Mouse (Mus musculus) testis, postnatal 10 days (tissue): ENCODE results near the gene Fsd1l.
A peak's percentile ranks its signal among the peaks of the same experiment; 100 is the strongest.

Source experiments
- DNase-seq: peaks from one replicate; pipeline ENCODE4 v3.0.0; 2021; ENCODE audit warnings: low spot score

Fsd1l gene

DNA sequence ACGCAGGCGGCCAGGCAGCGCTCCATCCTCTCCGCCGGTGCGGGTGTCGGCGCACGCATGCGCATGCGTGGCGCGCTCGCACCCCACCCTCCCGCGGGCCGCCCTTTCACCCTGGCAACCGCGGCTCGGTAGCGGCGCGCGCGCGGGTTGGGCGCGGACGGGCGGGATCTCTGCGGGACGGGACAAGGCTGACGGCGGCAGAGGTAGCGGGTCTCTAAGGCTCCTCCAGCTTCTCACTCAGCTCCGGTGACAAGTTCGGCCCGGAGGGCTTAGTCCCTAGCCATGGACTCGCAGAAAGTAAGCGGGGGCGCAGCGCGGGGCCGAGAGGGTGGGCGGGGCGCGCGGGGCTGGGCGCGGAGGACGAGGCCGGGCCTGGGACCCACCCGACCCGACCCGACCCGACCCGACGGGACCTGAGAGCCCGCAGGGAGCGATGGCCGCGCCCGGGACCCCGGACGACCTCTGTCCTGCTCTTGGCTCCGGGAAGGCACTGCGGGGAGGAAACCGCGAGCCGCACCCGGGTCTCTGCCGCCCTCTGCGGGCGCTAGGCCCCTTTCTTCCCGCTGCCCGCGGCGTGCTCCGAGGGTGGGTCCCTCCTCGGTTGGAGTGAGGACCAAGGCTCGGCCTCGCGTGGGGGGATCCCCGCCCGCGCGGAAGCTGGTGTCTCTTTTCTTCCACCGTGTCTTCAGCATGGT, at the start of gene Fsd1l:
Fsd1l (plus strand) TSS at position 156 of the 695 bp plus-strand sequence.
- DNase-seq: peak; percentile 84

DNA sequence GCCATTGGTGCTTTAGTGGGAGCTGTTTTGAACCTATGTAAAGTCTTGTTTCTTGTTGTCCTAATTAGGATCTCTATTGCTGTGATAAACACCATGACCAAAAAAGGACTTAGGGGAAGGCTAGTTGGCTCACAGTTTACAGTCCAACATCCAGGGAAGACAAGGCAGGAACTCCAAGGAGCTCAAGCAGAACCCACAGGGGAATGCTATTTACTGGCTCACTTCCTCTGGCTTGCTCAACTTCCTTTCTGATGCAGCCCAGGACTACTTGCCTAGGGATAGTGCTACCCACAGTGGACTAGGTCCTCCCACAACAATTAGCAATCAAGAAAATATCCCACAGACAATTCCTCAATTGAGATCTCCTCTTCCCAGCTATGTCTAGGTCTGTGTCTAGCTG, 43.6 kb upstream of the Fsd1l start:
- no peak for DNase-seq

DNA sequence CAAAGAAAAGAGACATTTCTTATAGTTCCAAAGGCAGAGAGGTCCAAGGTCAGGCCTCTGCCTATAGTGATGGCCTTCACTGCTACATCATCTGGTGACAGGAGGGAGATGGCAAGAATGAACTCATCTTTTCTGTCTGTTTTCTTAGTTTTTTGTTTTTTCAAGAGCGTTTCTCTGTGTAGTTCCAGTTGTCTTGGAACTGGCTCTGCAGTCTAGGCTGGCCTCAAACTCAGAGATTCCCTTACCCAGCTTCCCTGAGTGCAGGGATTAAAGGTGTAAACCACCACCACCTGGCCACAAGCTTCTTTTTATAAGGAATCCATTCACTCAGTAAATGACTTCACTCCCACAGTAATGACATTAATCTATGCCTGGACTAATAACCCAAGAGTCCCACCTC, 42.3 kb upstream of the Fsd1l start:
- no peak for DNase-seq

DNA sequence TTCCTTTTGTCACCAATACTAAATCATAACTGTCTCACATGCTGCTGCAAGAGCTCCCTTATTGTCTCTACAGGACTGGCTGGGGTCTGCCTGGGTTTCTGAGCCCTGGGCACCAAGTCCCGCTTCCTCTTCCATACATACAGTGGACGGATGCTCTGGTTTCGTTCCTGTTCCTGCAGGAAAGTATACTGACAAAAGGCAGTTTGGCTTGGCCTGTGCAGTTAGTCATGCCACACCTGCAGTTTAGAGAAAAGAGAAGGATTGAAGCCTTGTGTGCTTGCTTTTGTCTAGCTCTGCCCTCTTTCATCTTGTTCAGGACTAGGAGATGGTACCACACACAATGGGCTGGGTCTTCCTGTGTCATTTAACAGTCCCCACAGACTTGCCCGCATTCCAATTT, 41.8 kb upstream of the Fsd1l start:
- DNase-seq: no peak

DNA sequence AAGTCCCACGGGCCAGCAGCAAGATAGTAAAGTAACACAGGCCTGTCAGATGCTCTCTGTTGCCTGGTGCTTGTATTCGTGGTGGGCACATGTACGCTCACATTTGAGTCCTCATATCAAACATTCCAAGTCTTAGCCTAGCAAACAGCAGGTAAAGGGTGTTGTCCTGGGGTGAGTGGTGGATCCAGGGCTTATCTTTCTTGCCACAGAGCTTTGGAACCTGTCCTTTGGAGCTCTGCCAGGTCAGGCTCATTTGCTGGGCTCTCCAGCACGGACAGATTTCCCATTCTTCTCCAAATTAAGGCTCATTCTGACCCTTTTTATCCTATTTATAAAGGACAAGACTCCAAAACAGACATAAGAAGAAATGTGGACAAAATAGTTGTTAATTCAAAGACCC, 41.1 kb upstream of the Fsd1l start:
- no peak for DNase-seq

DNA sequence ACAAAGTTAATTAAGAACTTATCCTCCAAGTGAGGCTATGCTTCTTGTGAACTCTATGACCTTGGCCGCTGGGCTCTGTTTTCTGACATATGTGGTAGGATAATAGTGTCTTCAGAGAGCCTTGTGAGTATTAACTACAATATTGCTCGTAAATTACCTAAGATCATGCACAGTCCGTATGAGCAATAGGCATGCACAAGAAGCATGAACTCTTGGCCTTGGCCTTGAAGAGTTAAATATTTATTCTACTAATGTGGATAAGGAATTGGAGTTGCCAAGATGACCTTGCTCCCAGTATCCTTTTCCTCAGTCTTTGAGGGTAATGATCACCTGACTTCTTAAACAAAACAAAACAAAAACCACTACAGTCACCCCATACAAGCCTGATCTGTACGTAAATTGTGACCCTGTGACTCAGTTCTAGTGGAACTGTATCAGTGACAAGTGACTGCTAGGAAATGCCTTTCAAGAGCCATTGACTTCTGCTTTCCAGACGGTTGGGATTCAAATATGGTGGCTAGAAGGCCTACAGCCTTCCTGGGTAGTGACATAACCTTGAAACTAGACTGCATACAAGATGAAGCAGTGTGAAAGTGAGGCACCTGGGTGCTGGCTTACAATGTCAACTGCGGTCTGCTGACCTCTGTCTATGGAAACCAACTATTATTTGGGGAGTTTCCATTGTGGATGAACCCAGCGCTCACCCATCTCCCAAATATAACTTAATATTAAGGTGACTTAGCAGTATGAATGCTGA, 40.4 kb upstream of the Fsd1l start:
- no peak for DNase-seq

DNA sequence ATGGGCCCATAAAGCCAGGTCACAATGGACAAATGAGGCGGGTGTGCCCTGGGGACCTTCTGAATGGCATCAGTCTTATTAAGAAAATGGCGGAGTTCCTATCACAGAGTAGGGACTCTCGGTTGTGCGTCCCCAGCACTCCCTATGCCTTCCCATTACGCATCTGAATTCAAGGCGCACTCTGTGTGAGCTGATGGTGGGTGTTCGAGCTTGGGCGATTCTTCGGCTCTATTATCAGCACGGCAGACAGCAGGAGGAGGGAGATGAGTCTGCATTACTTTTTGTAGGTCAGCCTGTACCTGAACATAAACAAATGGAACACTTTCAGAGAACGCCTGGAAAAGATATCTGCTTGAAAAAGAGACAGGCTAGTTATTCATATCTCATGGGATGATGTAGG, 39.7 kb upstream of the Fsd1l start:
- DNase-seq: no peak

DNA sequence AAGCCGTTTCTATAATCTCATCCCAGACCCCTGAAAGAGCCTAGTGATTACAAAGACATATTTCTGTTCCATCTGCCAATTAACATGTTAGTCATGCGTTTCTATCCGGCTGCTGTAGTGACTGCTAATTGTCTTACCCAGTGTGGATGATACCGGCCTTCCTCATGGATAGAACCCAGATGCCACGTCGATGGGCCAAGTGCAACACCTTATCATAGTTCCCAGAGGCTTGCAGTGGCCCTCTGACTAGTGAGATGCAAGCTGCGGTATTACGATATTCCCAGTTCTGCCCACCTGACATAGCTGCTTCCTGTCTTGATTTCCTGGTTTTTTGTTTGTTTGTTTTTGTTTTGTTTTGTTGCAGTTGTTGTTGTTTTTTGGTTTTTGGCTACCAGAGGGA, 39.3 kb upstream of the Fsd1l start:
- no peak for DNase-seq

DNA sequence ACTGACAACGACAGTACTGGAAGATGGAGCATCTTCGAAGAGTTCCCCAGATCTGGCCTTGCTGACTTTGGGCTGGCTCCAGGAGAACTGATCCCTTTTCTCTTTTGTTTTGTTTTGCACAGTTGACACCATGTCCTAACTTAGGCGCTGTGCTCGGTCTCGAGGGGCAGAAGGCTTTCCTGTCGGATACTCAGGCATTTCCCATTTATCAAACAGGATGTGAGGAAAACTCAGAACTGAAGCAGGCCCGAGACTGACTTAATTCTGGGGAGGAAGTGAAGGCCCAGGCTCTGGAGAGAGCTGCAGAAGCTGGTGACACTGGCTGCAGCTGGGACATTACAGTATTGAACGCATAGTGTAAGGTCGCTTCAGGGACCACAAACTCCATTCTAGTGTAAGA, 38.9 kb upstream of the Fsd1l start:
- DNase-seq: no peak

DNA sequence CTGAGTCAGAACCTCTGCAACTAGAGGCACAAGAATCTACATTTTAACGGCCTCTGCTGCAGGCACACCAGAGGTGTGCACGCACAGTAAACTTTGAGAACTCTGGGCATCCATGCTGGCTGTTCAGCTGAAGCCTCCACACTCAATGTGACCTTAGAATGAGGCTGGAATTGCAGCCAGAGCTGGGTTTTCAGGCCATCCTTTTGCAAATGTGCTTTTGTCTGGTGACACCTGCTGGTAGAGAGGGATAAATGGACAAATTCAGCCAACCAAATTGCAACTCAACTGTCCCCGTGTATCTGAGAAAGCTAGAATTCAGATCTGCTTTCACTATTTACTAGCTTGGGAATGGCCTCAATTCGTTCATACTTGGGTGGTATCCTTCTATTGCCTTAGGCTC, 37.1 kb upstream of the Fsd1l start:
- DNase-seq: no peak

DNA sequence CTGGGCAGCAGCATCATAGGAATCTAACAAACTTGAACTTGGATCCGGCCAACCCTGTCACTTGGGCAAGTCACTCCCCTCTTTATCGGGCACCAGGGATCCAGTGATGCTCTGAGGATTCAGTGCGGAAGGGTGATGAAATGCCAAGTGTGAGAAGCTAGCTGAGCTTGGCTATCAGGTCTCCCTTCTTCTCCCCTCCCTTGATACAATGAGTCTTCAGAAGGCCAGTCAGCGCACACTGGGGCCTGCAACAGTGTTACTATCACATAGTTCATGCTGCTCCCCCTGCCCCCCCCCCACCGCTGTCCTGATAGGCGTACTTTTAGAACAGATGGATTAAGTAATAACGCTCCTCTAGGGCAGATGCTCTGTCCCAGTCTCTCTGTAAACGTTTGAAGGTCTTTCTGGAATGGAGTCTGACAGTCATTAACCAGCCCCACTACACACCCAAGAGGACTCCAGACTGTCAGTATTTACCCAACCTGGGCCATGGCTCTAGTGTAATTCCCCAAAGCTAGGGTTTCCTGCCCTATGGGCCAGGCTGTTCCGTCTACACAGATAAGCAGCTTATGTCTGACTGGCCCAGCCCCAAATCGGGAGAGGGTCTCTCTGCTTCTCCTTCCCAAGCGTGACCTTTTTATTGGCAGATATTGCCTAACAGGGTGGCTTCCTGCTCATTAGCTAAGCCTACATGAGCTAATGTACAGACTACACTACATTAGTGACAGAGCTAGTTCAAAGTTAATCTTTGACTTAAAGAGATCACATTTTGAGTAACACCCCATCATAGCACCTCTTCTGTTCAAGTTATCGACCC, 35.8 kb upstream of the Fsd1l start:
- no peak for DNase-seq

DNA sequence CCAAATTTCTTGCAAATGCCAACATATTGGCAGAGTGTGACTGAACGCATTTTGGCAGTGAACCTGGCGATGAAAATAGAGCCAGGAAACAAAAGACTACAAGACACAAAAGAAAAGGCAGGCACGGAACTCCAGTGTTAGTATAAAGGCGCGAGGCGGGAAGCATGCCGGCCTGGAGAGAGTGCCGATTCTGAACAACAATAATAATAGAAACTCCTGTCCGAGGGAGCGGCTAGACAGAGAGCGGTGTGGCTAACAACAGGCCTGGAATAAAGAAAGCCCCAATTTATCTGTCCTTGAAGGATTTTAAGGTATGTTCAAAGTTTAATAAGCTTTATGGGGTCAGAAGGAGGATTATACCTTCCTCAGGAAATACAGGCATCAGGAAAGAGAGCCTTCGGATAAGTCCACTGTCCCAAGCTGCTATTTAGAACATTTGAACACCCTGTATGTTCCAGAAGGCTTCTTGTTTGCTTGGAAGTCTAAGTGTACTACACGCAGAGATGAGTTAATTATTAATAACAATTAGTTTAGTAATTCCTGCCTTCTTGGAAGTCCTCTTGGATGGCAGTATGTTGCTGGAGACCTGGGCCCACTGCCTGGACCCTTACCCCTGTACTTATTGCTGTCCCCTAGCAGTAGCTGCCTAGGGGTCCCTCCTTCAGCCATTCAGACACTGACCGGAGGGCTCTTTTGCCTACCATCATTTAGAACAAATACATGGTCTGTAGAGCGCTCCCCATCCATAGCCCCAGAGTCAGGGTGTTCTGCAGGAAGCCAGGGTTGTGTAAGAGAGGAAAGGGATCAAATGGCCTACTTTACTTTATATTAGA, 35.0 kb upstream of the Fsd1l start:
- no peak for DNase-seq

DNA sequence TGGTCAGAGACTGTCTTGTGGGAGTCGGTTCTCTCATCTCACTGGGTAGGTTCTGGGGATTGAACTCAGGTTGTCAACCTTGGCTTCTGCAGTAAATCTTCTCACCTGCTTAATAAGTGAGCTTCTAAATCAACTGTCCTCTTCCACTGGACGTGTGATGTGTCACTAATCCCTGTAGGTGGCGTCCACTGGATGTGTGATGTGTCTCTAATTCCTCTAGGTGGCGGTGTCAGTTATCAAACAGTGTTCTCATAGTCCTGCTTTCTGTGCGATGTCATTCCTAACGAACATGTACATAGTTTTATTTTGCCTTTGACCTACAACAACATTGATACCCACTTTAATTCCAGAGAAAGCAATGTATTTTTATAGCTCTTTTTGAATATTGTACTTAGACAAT, 30.8 kb upstream of the Fsd1l start:
- no peak for DNase-seq

DNA sequence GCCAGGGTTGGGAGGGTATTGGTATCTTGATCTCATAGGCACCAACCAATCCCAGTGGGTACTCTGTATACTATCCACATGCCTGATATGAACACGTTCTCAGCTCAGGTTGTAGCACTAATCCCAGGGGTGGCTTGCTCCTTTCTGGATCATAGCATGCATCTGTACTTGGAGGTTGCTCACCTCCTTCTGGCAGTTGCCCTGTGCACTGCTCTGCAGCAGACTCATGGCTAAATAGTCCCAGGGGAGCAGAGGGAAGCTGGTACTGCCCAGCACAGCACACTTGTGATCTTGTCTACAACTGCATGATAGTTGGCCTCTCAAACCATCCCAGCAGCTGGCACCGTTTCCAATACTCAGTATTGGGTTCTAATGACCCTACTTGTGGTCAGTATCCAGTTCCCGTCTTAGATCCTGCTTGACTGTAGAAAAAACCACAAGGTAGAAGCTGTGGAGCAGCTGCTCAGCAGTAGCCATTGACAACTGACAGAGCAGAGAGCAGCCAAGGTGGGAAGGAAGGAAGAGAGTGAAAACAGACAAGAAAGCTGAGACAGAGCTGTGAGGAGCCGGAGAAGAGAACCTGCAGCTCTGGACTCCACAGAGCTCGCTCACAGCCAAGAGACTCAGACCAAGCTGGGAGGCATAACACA, 16.6 kb upstream of the Fsd1l start:
- DNase-seq: no peak

DNA sequence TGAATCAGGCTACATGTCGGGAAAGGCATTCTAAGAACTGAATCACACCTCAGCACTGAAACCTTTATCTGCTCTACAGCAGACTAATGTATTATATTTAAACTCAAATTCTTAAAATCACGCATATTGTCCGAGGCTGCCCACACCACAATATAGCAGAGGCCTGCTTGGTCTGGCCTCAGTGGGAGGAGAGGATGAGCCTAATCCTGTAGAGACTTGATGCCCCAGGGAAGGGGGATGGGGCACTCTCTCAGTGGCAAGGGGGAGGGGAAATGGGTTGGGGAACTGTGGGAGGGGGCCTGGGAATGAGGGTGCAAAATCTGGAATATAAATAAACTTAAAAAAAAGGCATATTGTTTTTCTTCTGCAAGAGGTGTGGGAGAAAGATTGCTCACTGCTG, 13.3 kb upstream of the Fsd1l start:
- no peak for DNase-seq

DNA sequence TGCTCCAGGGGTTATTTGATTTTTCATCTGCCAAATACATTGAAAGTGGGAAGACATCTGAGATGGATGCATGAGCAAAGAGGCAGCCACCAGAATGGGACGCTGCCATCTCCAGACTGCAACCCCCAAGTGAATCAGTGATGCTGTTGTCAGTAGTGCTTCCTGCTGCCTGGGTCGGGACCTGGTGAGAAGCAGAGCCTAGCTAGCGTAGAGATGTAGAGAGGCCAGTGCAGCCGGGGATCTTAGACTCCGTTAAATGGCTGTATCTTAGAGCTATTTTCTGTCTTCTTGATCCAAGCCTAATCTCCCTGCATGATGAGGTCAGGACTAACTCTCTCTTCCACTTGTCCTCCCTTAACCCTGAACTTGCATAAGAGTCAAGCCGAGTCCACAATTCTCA, 11.2 kb upstream of the Fsd1l start:
- no peak for DNase-seq

DNA sequence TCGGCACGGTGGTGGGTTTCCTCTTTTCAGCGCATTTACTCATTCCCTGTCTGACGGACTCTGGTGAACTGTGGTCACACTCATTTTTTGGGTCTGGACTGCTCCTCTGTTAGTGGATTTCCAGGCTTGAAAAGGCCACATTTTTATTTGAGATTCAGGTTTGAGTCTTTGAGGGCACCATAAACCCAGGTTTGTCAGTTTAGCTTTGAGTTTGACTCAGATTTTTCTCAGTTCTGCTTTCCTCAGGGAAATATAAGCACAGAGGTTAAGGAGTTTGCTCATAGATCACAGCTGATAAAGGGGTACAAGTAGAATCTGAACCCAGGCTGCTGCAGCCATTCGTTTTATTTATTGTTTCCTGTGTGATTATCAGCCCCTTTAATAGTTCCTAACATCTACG, 10.2 kb upstream of the Fsd1l start:
- DNase-seq: no peak

DNA sequence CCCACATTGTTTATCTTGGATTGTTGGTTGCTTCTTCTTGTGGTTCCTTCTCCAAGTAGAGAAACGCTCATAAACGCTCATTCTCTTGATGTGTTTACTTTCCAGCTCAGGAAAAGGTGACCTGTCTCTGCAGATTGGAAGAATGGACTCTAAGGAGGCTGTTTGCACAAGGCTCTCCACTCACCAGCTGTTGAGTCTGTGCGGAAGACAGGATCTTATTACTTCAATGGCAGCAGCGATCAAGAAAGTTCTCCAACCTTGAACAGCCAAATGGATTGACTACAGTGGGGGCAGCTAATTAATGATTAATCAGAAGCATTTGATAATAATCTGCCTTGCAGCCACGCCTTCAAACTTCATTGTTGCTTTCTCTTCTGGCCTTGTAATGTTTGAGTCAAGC, 9.8 kb upstream of the Fsd1l start:
- DNase-seq: no peak

DNA sequence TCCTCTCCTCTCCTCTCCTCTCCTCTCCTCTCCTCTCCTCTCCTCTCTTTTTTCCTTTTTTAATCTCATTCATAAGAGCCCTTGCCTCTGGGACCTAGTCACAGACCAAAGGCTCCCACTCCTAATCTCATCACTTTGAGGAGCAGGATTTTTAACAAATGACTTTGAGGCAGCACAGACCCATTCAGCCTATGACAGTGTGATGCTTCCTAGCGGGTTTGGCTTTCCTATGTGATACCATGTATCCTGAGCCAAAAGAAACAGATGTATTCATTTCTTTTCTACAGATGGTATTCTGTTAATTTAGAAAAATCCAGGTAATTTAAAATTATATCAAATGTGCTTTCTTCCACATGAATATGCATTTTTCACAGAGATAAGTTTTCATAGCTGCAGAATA, 7.6 kb upstream of the Fsd1l start:
- DNase-seq: no peak

DNA sequence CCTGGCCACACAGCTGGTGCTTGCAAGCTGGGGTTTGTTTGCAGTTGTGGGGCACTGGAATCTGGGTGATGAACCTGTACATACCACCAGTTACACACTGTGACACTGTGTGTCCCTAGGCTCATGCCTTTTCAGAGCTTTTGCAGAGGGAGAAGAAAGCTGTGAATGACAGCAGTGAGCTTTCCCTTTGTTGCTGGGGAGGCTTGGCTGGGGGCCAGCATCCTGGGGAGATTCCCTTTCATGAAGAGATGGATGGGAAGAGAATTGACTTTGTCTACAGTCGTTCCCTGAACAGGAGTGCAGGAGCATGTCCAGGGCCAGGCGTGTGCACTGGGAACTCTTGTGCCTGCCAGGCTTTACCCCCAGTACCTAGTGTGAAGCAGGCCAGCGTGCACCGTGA, 6.5 kb upstream of the Fsd1l start:
- no peak for DNase-seq

DNA sequence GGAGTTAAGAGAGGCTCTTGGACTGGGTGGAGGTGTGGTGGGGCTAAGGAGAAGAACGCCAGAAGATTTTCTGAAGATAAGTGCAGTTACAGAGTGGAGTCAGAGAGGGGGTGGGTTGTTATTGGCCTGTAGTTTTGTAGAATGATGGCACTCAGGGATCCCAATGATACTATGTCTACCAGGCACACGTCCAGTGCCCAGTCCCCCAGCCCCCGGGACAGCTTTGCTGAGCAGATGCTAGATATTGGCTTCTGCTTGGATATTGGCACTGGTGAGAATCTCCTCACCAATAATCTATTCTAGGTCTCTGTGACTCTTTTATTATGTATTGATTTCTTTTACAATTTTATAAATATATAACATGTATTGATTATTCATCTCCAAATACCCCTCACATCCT, 6.0 kb upstream of the Fsd1l start:
- DNase-seq: no peak

DNA sequence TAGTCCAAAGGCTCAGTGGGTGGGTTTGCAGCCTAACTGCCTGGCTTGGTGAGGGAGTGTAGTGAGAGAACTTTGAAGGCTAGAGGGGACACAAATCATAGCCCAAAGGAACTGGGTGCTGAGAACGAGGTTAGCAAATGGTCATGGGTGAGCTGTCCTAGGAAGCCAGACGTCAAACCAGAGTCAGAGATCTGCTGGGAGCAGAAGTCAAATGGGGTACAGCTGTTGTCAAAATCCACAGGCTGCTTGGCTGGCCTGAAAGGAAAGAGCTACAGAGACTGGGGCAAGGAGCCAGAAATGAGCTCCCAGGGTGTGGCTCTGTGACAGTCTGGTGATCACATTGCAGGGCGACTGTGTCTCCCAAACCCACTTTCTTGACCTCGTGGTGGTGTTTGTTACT, 2.3 kb upstream of the Fsd1l start:
- no peak for DNase-seq
